Mouse (Mus musculus) neural tube, embryonic 12.5 days (tissue): ENCODE measurements around the gene Ndufs2. TPM values are rescaled to one million over a fixed set of nuclear protein-coding genes. Genes with fewer than 3 reads are reported as not detected.

Experiments used
- ATAC-seq: fragments of 200-750 bp; cut with Nextera tagmentation; 2 replicates; pipeline ENCODE4 v1.8.0; 2017; ENCODE audit warnings: low read depth, mild to moderate bottlenecking, moderate TSS enrichment, moderate library complexity; ENCODE audit not compliant: low FRiP score
- H3K27ac ChIP-seq: fragments of 300-500 bp; sonication (generic); 2 replicates; pipeline ENCODE4 v1.5.1; 2016
- H3K27me3 ChIP-seq: fragments of 300-500 bp; sonication (generic); replicated peaks from 2 replicates; pipeline ENCODE4 v1.6.1; 2016; ENCODE audit warnings: mild to moderate bottlenecking
- H3K36me3 ChIP-seq: fragments of 300-500 bp; sonication (generic); 2 replicates; pipeline ENCODE4 v1.6.1; 2016; ENCODE audit warnings: mild to moderate bottlenecking
- H3K4me1 ChIP-seq: fragments of 300-500 bp; sonication (generic); 2 replicates; pipeline ENCODE4 v1.6.1; 2016
- H3K4me2 ChIP-seq: fragments of 300-500 bp; sonication (generic); replicated peaks from 2 replicates; pipeline ENCODE4 v1.6.1; 2016; ENCODE audit warnings: mild to moderate bottlenecking
- H3K4me3 ChIP-seq: fragments of 300-500 bp; sonication (generic); 2 replicates; pipeline ENCODE4 v1.5.1; 2016
- H3K9ac ChIP-seq: fragments of 300-500 bp; sonication (generic); 2 replicates; pipeline ENCODE4 v1.6.1; 2016; ENCODE audit warnings: mild to moderate bottlenecking
- H3K9me3 ChIP-seq: fragments of 300-500 bp; sonication (generic); 2 replicates; pipeline ENCODE4 v1.6.1; 2016; ENCODE audit warnings: mild to moderate bottlenecking
- WGBS: fragments of 180-500 bp; shearing (Covaris S2); methylation state at CpG from one replicate; pipeline ENCODE4 v1.1.7; 2016; 5-methylcytosine and 5-hydroxymethylcytosine counted together
- polyA plus RNA-seq: library from polyadenylated mRNA; unstranded; fragments of >200 nt; fragmentation: Nextera tagmentation; extraction: Ambion mirVana; gene quantifications from 2 replicates; pipeline ENCODE4 v1.2.1, GENCODE M21; 2016

Ndufs2 gene
- 233 and 247 TPM in 2 replicates for polyA plus RNA-seq

GRCm38 (mm10) chr1:171250680-171251593, at the start of gene Ndufs2:
Ndufs2 (minus strand) TSS chr1:171251388.
- ATAC-seq = 0 out of 2 replicates have a peak, but pooled peaks have one; percentile 6

GRCm38 (mm10) chr1:171298226-171298625, 47.0 kb upstream of the Ndufs2 start:
- Histone ChIP-seq H3K36me3 (no peaks in the 10 kb centered on the region), H3K4me1 (peaks cover 6% of the 10 kb centered on the region; the same call in 1 of the 2 replicates), H3K4me2 (no peak overlapping the region), H3K9ac (no peak overlapping the region), H3K9me3 (no peaks in the 10 kb centered on the region), H3K27ac (no peak overlapping the region), H3K27me3 (no peaks in the 10 kb centered on the region; the same call in 1 of the 2 replicates), H3K4me3 (no peak overlapping the region)
- no peak for ATAC-seq
- WGBS = 67% methylated on average over 3 of the region's 3 CpGs

More at GRCm38 (mm10) chr1:171250680-171251593, at the start of gene Ndufs2:
- no peaks in the 10 kb centered on the region for H3K9me3 ChIP-seq
- no peaks in the 10 kb centered on the region for H3K36me3 ChIP-seq
- peaks cover 49% of the 10 kb centered on the region for H3K4me1 ChIP-seq
- H3K4me2 ChIP-seq = peak within 1 kb of the TSS; percentile 58
- peak within 1 kb of the TSS; percentile 9 for H3K9ac ChIP-seq
- H3K27ac ChIP-seq = no peak within 1 kb of the TSS
- H3K27me3 ChIP-seq = no peaks in the 10 kb centered on the region
- 10% methylated on average over 26 of the region's 26 CpGs for WGBS
- H3K4me3 ChIP-seq = peak within 1 kb of the TSS; percentile 22

GRCm38 (mm10) chr1:171295063-171295402, 43.8 kb upstream of the Ndufs2 start:
- peak; percentile 8; the same call in 1 of the 2 replicates for ATAC-seq

GRCm38 (mm10) chr1:171294298-171295062, 43.3 kb upstream of the Ndufs2 start, which contains the start of gene Ufc1:
Ufc1 (minus strand) TSS chr1:171295024.
- Histone ChIP-seq H3K4me2 (peak within 1 kb of the TSS; percentile 83), H3K27me3 (no peaks in the 10 kb centered on the region; the same call in 1 of the 2 replicates), H3K36me3 (peaks cover 5% of the 10 kb centered on the region), H3K9ac (peak within 1 kb of the TSS; percentile 74), H3K4me3 (peak within 1 kb of the TSS; percentile 61), H3K9me3 (no peaks in the 10 kb centered on the region), H3K4me1 (peaks cover 6% of the 10 kb centered on the region; the same call in 1 of the 2 replicates), H3K27ac (peak within 1 kb of the TSS; percentile 72; the same call in 1 of the 2 replicates)
- under 1% methylated on average over 42 of the region's 42 CpGs for WGBS
- peak; percentile 87 for ATAC-seq

More at GRCm38 (mm10) chr1:171295063-171295402, 43.8 kb upstream of the Ndufs2 start:
- Histone ChIP-seq H3K4me3 (peak overlapping the region; percentile 61), H3K27me3 (no peaks in the 10 kb centered on the region; the same call in 1 of the 2 replicates), H3K27ac (peak overlapping the region; percentile 72; the same call in 1 of the 2 replicates), H3K4me1 (peaks cover 6% of the 10 kb centered on the region; the same call in 1 of the 2 replicates), H3K4me2 (peak overlapping the region; percentile 83), H3K9me3 (no peaks in the 10 kb centered on the region), H3K36me3 (peaks cover under 1% of the 10 kb centered on the region; the same call in 1 of the 2 replicates), H3K9ac (peak overlapping the region; percentile 74)
- 15% methylated on average over 3 of the region's 3 CpGs for WGBS

- 0 out of 2 replicates have a peak, but pooled peaks have one; percentile 23 for ATAC-seq
- Histone ChIP-seq H3K9me3 (no peaks in the 10 kb centered on the region), H3K4me2 (peak overlapping the region; percentile 83), H3K27ac (no peak overlapping the region), H3K27me3 (no peaks in the 10 kb centered on the region; the same call in 1 of the 2 replicates), H3K4me1 (peaks cover 6% of the 10 kb centered on the region; the same call in 1 of the 2 replicates), H3K36me3 (peaks cover 11% of the 10 kb centered on the region), H3K9ac (peak overlapping the region; percentile 74), H3K4me3 (peak overlapping the region; percentile 61)
- 39% methylated on average over 5 of the region's 5 CpGs for WGBS
Measured at GRCm38 (mm10) chr1:171293906-171294297, 42.7 kb upstream of the Ndufs2 start.

- no peak overlapping the region; the same call in 1 of the 2 replicates for H3K4me3 ChIP-seq
- peaks cover 11% of the 10 kb centered on the region for H3K36me3 ChIP-seq
- peak overlapping the region; percentile 83 for H3K4me2 ChIP-seq
Measured at GRCm38 (mm10) chr1:171293351-171293750, 42.2 kb upstream of the Ndufs2 start.

DNA sequence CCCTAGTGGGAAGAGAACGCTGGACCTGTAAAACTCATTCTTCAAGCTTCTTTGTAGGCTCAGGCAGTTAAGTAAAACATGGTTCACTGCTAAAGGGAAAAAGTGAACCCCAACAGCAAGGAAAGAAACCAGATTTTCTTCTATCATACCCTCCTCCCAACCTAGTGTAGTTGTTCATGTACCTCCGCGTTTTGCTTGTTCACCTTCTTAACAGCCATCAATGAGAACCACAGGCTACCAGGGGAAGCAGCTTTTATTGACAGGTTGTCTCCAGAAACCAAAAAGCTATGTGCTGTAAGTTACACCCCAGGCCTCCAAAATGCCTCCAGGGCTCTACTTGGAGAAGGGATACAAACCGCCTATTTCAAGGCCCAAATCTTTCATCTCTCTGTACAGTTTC, 37.1 kb upstream of the Ndufs2 start:
- Histone ChIP-seq H3K9me3 (no peaks in the 10 kb centered on the region), H3K4me2 (peak overlapping the region; percentile 63), H3K27ac (no peak overlapping the region), H3K36me3 (peaks cover 42% of the 10 kb centered on the region), H3K4me3 (no peak overlapping the region; the same call in 1 of the 2 replicates), H3K27me3 (no peaks in the 10 kb centered on the region), H3K4me1 (peaks cover 17% of the 10 kb centered on the region), H3K9ac (no peak overlapping the region)
- no peak for ATAC-seq
- 68% methylated on average over 4 of the region's 4 CpGs for WGBS

More at GRCm38 (mm10) chr1:171293351-171293750, 42.2 kb upstream of the Ndufs2 start:
- H3K9me3 ChIP-seq = no peaks in the 10 kb centered on the region
- 89% methylated on average over 3 of the region's 3 CpGs for WGBS
- no peaks in the 10 kb centered on the region for H3K27me3 ChIP-seq
- H3K9ac ChIP-seq = no peak overlapping the region; the same call in 1 of the 2 replicates
- H3K4me1 ChIP-seq = peaks cover 7% of the 10 kb centered on the region
- ATAC-seq = no peak
- H3K27ac ChIP-seq = no peak overlapping the region

- Histone ChIP-seq H3K27me3 (no peaks in the 10 kb centered on the region), H3K36me3 (peaks cover 47% of the 10 kb centered on the region), H3K9me3 (no peaks in the 10 kb centered on the region), H3K4me2 (peak within 1 kb of the TSS; percentile 63), H3K9ac (peak within 1 kb of the TSS; percentile 93), H3K27ac (peak within 1 kb of the TSS; percentile 92), H3K4me3 (peak within 1 kb of the TSS; percentile 93), H3K4me1 (peaks cover 16% of the 10 kb centered on the region)
- WGBS = under 1% methylated on average over 49 of the region's 49 CpGs
- peak; percentile 93 for ATAC-seq
Measured at GRCm38 (mm10) chr1:171287136-171288081, 36.2 kb upstream of the Ndufs2 start, which contains the start of gene Usp21. Usp21 (minus strand) TSS chr1:171287991.

- Histone ChIP-seq H3K27me3 (no peaks in the 10 kb centered on the region), H3K27ac (no peak overlapping the region), H3K9ac (peak overlapping the region; percentile 93; the same call in 1 of the 2 replicates), H3K4me3 (peak overlapping the region; percentile 93), H3K9me3 (no peaks in the 10 kb centered on the region), H3K4me2 (peak overlapping the region; percentile 63), H3K36me3 (peaks cover 51% of the 10 kb centered on the region), H3K4me1 (peaks cover 25% of the 10 kb centered on the region)
- WGBS = 92% methylated on average over 19 of the region's 19 CpGs
- ATAC-seq = no peak
Measured at GRCm38 (mm10) chr1:171286517-171286916, 35.3 kb upstream of the Ndufs2 start.

DNA sequence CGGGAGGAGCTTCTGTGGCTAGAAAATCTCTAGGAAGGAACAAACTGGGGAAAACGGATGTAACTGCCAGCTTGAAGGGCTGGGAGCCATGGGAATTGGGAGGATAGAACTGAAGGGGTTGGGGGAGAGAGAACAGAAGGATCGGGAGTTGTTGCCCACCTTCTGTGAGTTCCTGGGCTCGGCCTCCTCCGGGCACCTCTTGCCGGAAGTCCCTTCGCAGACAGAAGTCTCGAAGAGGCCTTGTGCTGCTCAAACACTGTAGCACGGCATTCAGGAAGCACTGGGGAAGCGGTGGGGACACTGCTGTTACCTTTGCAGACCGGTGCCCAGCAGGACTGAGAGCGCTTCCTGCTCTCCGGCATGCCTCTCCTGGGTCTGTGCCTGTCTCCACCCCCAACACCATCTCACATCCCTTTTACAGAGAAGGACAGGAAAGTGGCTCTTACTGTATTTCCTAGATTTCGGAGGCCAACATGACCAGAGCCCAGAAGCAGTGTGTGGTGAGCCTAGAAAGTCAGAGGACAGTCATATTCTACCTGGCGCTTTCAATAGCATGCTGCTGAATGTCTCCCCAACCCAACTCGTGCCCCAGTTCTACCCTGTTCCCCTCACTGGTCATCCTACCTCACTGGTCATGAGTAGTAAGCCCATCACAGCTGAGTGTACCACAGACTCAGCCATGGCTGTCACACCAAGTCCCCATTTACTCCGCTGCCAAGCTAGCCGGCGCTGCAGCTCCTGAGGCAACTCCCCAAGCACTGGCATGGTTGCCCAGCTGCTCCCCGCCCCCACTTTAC, 34.1 kb upstream of the Ndufs2 start:
- H3K4me2 ChIP-seq = peak overlapping the region; percentile 63; the same call in 1 of the 2 replicates
- no peak for ATAC-seq
- no peak overlapping the region for H3K4me3 ChIP-seq
- H3K27me3 ChIP-seq = no peaks in the 10 kb centered on the region
- WGBS = 89% methylated on average over 20 of the region's 20 CpGs
- H3K36me3 ChIP-seq = peaks cover 51% of the 10 kb centered on the region
- H3K9ac ChIP-seq = no peak overlapping the region
- H3K27ac ChIP-seq = no peak overlapping the region
- H3K4me1 ChIP-seq = peaks cover 33% of the 10 kb centered on the region
- H3K9me3 ChIP-seq = no peaks in the 10 kb centered on the region
